Mouse (Mus musculus) liver, postnatal 0 days (tissue): ENCODE data around the gene 3110021N24Rik.

Experiments
- CTCF ChIP-seq: sonication (generic); IDR thresholded peaks from 2 replicates; pipeline ENCODE4 v1.5.1; 2016; ENCODE audit warnings: antibody characterized with exemption, low read depth
- EP300 ChIP-seq: IDR thresholded peaks from 2 replicates; pipeline ENCODE4 v1.6.1; 2016; ENCODE audit warnings: antibody characterized with exemption, low read depth, mild to moderate bottlenecking

DNA sequence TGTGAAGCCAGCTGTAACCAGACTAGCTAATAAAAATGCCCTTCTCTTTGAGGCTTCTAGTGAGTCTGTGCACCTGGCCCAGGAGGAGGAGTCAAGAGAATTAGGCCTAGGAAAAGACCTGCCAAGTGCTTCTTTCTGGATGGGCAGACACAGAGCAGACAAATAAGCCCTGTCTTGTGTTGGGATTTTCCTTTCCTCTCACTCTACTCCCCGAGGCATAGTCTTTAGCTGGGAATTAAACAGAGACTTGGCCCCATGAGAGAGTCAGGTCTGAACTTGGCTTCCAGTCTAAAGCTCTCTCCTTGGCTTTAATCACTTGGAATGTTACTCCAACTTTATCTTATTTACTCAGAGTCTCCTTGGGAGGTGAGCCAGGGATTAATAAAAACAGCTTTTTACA is 74.5 kb downstream of the 3110021N24Rik start:
- TF ChIP-seq CTCF: no peak
- no peak for TF ChIP-seq EP300
